Mouse (Mus musculus): ENCODE measurements around the gene Dst. TPM values are rescaled to one million over a fixed set of nuclear protein-coding genes. Genes with fewer than 3 reads are reported as not detected.
A peak's percentile ranks its signal among the peaks of the same experiment; 100 is the strongest.

The Dst gene
- polyA plus RNA-seq, 2 experiments: 4.3 to 5.0 TPM

GRCm38 (mm10) chr1:33948511-33948910 lies 40.5 kb downstream of the Dst start:
- DNase-seq (ENCODE audit: low read depth in 3 of 3, low spot score in 3 of 3) (no peak), ATAC-seq (ENCODE audit: insufficient read depth) (no peak)
- Histone ChIP-seq H3K9ac (replicated peaks) (no peak overlapping the region), H3K27ac (no peak overlapping the region), H3K4me2 (ENCODE audit: low read depth) (no peak overlapping the region), H3K36me3 (replicated peaks; ENCODE audit: control insufficient read depth, insufficient read depth, low read depth) (no peaks in the 10 kb centered on the region), H3K27me3 (ENCODE audit: control insufficient read depth, insufficient read depth, low read length) (no peaks in the 10 kb centered on the region), H3K4me3 (ENCODE audit: insufficient read depth in 1 of 2, low read depth in 2 of 2, low read length in 2 of 2) (no peak overlapping the region), H3K4me1 (replicated peaks; ENCODE audit: control insufficient read depth in 2 of 2, insufficient read depth in 2 of 2, low read length in 1 of 2) (peaks cover 0 to 3% of the 10 kb centered on the region in 2 experiments; a peak in 1 of 4 replicates), H3K9me3 (ENCODE audit: control insufficient read depth, low read length) (no peaks in the 10 kb centered on the region)
- 55% methylated on average over 5 of the region's 5 CpGs for WGBS (ENCODE audit: insufficient replicate concordance)
- TF ChIP-seq EP300 (IDR thresholded peaks at IDR 0.05; ENCODE audit: low read depth) (no peak), CTCF (IDR thresholded peaks at IDR 0.05; ENCODE audit: low read depth) (no peak)

GRCm38 (mm10) chr1:33955626-33956025 lies 47.6 kb downstream of the Dst start:
- Histone ChIP-seq H3K4me3 (ENCODE audit: insufficient read depth in 1 of 2, low read depth in 2 of 2, low read length in 2 of 2) (no peak overlapping the region), H3K27ac (no peak overlapping the region), H3K9me3 (ENCODE audit: control insufficient read depth, low read length) (no peaks in the 10 kb centered on the region), H3K36me3 (replicated peaks; ENCODE audit: control insufficient read depth, insufficient read depth, low read depth) (no peaks in the 10 kb centered on the region), H3K4me1 (replicated peaks; ENCODE audit: control insufficient read depth in 2 of 2, insufficient read depth in 2 of 2, low read length in 1 of 2) (no peaks in the 10 kb centered on the region), H3K9ac (replicated peaks) (no peak overlapping the region), H3K4me2 (ENCODE audit: low read depth) (no peak overlapping the region), H3K27me3 (ENCODE audit: control insufficient read depth, insufficient read depth, low read length) (no peaks in the 10 kb centered on the region)
- DNase-seq (ENCODE audit: low read depth in 3 of 3, low spot score in 3 of 3) (no peak), ATAC-seq (ENCODE audit: insufficient read depth) (no peak)
- WGBS (ENCODE audit: insufficient replicate concordance): 67% methylated on average over 6 of the region's 6 CpGs
- TF ChIP-seq CTCF (IDR thresholded peaks at IDR 0.05; ENCODE audit: low read depth) (no peak), EP300 (IDR thresholded peaks at IDR 0.05; ENCODE audit: low read depth) (no peak)

GRCm38 (mm10) chr1:33960439-33960838 lies 52.4 kb downstream of the Dst start:
- Histone ChIP-seq H3K27ac (no peak overlapping the region), H3K9ac (replicated peaks) (no peak overlapping the region), H3K4me2 (ENCODE audit: low read depth) (no peak overlapping the region), H3K9me3 (ENCODE audit: control insufficient read depth, low read length) (no peaks in the 10 kb centered on the region), H3K36me3 (replicated peaks; ENCODE audit: control insufficient read depth, insufficient read depth, low read depth) (no peaks in the 10 kb centered on the region), H3K4me3 (ENCODE audit: insufficient read depth in 1 of 2, low read depth in 2 of 2, low read length in 2 of 2) (no peak overlapping the region), H3K4me1 (replicated peaks; ENCODE audit: control insufficient read depth in 2 of 2, insufficient read depth in 2 of 2, low read length in 1 of 2) (no peaks in the 10 kb centered on the region), H3K27me3 (ENCODE audit: control insufficient read depth, insufficient read depth, low read length) (no peaks in the 10 kb centered on the region)
- DNase-seq (ENCODE audit: low read depth in 3 of 3, low spot score in 3 of 3) (no peak), ATAC-seq (ENCODE audit: insufficient read depth) (no peak)
- no peak for TF ChIP-seq EP300 (IDR thresholded peaks at IDR 0.05; ENCODE audit: low read depth)
- TF ChIP-seq CTCF (IDR thresholded peaks at IDR 0.05; ENCODE audit: low read depth): no peak
- WGBS (ENCODE audit: insufficient replicate concordance): 66% methylated on average over 8 of the region's 8 CpGs

GRCm38 (mm10) chr1:33964643-33965042 lies 56.6 kb downstream of the Dst start:
- H3K4me2 ChIP-seq (ENCODE audit: low read depth): no peak overlapping the region
- H3K9me3 ChIP-seq (ENCODE audit: control insufficient read depth, low read length): no peaks in the 10 kb centered on the region
- WGBS (ENCODE audit: insufficient replicate concordance): 25% methylated on average over 5 of the region's 5 CpGs
- H3K9ac ChIP-seq (replicated peaks): no peak overlapping the region
- H3K4me3 ChIP-seq (ENCODE audit: insufficient read depth in 1 of 2, low read depth in 2 of 2, low read length in 2 of 2): no peak overlapping the region
- DNase-seq (ENCODE audit: low read depth in 3 of 3, low spot score in 3 of 3) (peak in 1 of 3 experiments; percentile 13), ATAC-seq (ENCODE audit: insufficient read depth) (no peak)
- H3K27ac ChIP-seq: no peak overlapping the region
- no peaks in the 10 kb centered on the region for H3K4me1 ChIP-seq (replicated peaks; ENCODE audit: control insufficient read depth in 2 of 2, insufficient read depth in 2 of 2, low read length in 1 of 2)
- no peaks in the 10 kb centered on the region for H3K27me3 ChIP-seq (ENCODE audit: control insufficient read depth, insufficient read depth, low read length)
- TF ChIP-seq CTCF (IDR thresholded peaks at IDR 0.05; ENCODE audit: low read depth): peak; percentile 32; the same call in 1 of the 2 replicates
- TF ChIP-seq EP300 (IDR thresholded peaks at IDR 0.05; ENCODE audit: low read depth): no peak
- H3K36me3 ChIP-seq (replicated peaks; ENCODE audit: control insufficient read depth, insufficient read depth, low read depth): no peaks in the 10 kb centered on the region

GRCm38 (mm10) chr1:33965824-33966223 lies 57.8 kb downstream of the Dst start:
- DNase-seq (ENCODE audit: low read depth in 3 of 3, low spot score in 3 of 3) (no peak), ATAC-seq (ENCODE audit: insufficient read depth) (no peak)
- Histone ChIP-seq H3K27ac (no peak overlapping the region), H3K9ac (replicated peaks) (no peak overlapping the region), H3K4me3 (ENCODE audit: insufficient read depth in 1 of 2, low read depth in 2 of 2, low read length in 2 of 2) (no peak overlapping the region), H3K27me3 (ENCODE audit: control insufficient read depth, insufficient read depth, low read length) (no peaks in the 10 kb centered on the region), H3K9me3 (ENCODE audit: control insufficient read depth, low read length) (no peaks in the 10 kb centered on the region), H3K36me3 (replicated peaks; ENCODE audit: control insufficient read depth, insufficient read depth, low read depth) (no peaks in the 10 kb centered on the region), H3K4me2 (ENCODE audit: low read depth) (no peak overlapping the region), H3K4me1 (replicated peaks; ENCODE audit: control insufficient read depth in 2 of 2, insufficient read depth in 2 of 2, low read length in 1 of 2) (no peaks in the 10 kb centered on the region)
- WGBS (ENCODE audit: insufficient replicate concordance): 55% methylated on average over 4 of the region's 4 CpGs
- no peak for TF ChIP-seq EP300 (IDR thresholded peaks at IDR 0.05; ENCODE audit: low read depth)
- TF ChIP-seq CTCF (IDR thresholded peaks at IDR 0.05; ENCODE audit: low read depth): no peak

Data from liver, embryonic 14.5 days (tissue).